Mouse (Mus musculus): ENCODE results near the gene 4930579F01Rik.

- no peak for TF ChIP-seq POLR2A (IDR thresholded peaks at IDR 0.05; ENCODE audit: borderline replicate concordance, control insufficient read depth, low read depth, low read length)
- TF ChIP-seq CTCF (IDR thresholded peaks at IDR 0.05; ENCODE audit: control insufficient read depth, insufficient read depth, low read length) = no peak
These were observed 16.9 kb upstream of the 4930579F01Rik start for GRCm38 (mm10) chr3:138210432-138211075.

All from bone marrow, adult 2 months (tissue).